Mouse (Mus musculus) kidney, embryonic 16.5 days (tissue): ENCODE measurements around the gene Bcor. TPM values are rescaled to one million over a fixed set of nuclear protein-coding genes. Genes with fewer than 3 reads are reported as not detected.

Experiments
- ATAC-seq: fragments of 200-750 bp; cut with Nextera tagmentation; 2 replicates; pipeline ENCODE4 v1.8.0; 2017; ENCODE audit warnings: moderate TSS enrichment; ENCODE audit not compliant: low FRiP score, low TSS enrichment
- H3K27ac ChIP-seq: fragments of 300-500 bp; sonication (generic); 2 replicates; pipeline ENCODE4 v1.5.1; 2014; ENCODE audit warnings: low read length
- H3K27me3 ChIP-seq: fragments of 300-500 bp; sonication (generic); 2 replicates; pipeline ENCODE4 v1.6.1; 2014; ENCODE audit warnings: low read length, control low read depth, mixed read lengths; ENCODE audit not compliant: insufficient read depth
- H3K36me3 ChIP-seq: fragments of 300-500 bp; sonication (generic); 2 replicates; pipeline ENCODE4 v1.6.1; 2014; ENCODE audit warnings: low read length, control low read depth, mixed read lengths; ENCODE audit not compliant: insufficient read depth
- H3K4me1 ChIP-seq: fragments of 300-500 bp; sonication (generic); 2 replicates; pipeline ENCODE4 v1.6.1; 2014; ENCODE audit warnings: low read length, control low read depth, mixed read lengths; ENCODE audit not compliant: insufficient read depth
- H3K4me2 ChIP-seq: fragments of 300-500 bp; sonication (generic); replicated peaks from 2 replicates; pipeline ENCODE4 v1.6.1; 2014; ENCODE audit warnings: low read depth, low read length
- H3K4me3 ChIP-seq: fragments of 300-500 bp; sonication (generic); 2 replicates; pipeline ENCODE4 v1.5.1; 2014; ENCODE audit warnings: mild to moderate bottlenecking, low read length
- H3K9ac ChIP-seq: fragments of 300-500 bp; sonication (generic); replicated peaks from 2 replicates; pipeline ENCODE4 v1.6.1; 2014; ENCODE audit warnings: low read length
- H3K9me3 ChIP-seq: fragments of 300-500 bp; sonication (generic); 2 replicates; pipeline ENCODE4 v1.6.1; 2016; ENCODE audit warnings: low read length, control low read depth
- WGBS: fragments of 180-500 bp; shearing (Covaris S2); extraction: QIAGEN DNeasy Blood & Tissue Kit; methylation state at CpG from one replicate; pipeline ENCODE4 v1.1.7; 2014; 5-methylcytosine and 5-hydroxymethylcytosine counted together
- polyA plus RNA-seq: library from polyadenylated mRNA; unstranded; fragments of >200 nt; fragmentation: Nextera tagmentation; extraction: Ambion mirVana; gene quantifications from 2 replicates; pipeline ENCODE4 v1.2.1, GENCODE M21; 2015

Gene Bcor
- polyA plus RNA-seq, 1 experiment from 2014 or later, result 16.7 TPM

DNA sequence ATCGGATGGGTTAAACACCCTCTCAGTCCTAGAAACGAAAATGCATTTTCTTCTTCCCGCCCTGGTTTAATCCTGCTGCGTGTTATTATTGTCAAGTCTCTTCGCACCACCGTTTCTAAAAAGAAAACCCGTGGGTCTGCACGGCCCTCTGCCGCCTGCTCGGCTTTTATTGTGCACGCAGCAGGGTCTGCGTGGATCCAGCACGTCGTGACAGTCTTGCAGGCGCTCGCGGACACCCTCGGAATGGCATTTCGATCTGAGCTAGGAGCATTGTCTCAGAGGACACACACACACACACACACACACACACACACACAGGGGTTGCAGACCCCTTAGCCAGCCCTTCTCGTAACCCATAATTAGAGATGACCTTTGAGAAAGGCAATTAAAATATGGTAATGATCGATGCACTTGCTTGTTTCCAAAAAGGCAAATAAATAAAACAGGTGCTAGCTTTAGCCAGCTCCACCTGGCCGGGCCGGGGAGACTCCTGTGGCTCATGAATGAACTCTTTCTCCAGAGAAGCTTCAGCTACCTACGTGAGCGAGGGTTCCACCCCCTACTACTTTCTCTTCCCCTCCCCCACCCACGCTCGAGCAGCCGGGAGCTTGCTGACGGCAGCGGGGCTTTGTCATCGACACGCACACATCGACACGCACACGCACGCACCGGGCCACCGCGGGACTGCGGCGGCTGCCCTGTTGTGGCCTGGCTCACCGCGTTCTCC lies 8.7 kb downstream of the Bcor start:
- peak overlapping the region; percentile 35 for H3K4me3 ChIP-seq

DNA sequence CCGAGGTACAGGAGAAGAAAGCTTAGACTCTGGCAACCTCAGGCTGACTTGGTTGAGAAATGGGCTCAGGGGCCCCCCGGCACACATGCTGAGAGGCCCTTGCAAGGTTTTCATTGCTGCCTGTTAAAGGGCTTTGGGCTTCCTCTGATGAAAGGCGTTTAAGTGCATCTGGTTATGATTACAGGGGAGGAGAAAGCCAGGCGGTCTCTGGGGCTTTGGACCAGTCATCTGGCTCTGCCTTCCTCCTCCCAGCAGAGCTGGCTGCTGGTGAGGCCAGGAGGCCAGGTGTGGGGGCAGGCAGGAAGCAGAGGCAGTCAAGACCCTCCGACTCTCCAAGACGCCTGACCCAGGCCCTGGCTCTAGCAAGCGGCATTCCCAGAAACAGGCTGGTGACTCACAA lies 9.7 kb downstream of the Bcor start:
- ATAC-seq, result no peak
- WGBS, result 20% methylated on average over 7 of the region's 7 CpGs
- H3K9ac ChIP-seq, result no peak overlapping the region
- H3K4me1 ChIP-seq, result peaks cover 38% of the 10 kb centered on the region
- no peak overlapping the region for H3K4me2 ChIP-seq
- no peaks in the 10 kb centered on the region for H3K9me3 ChIP-seq
- H3K4me3 ChIP-seq, result no peak overlapping the region
- H3K27ac ChIP-seq, result no peak overlapping the region
- no peaks in the 10 kb centered on the region for H3K36me3 ChIP-seq
- H3K27me3 ChIP-seq, result peaks cover 49% of the 10 kb centered on the region

More for the DNA sequence above, 8.7 kb downstream of the Bcor start:
- no peaks in the 10 kb centered on the region for H3K9me3 ChIP-seq
- H3K9ac ChIP-seq, result peak overlapping the region; percentile 44
- H3K36me3 ChIP-seq, result no peaks in the 10 kb centered on the region
- no peak overlapping the region for H3K27ac ChIP-seq
- WGBS, result 4% methylated on average over 43 of the region's 43 CpGs
- H3K4me1 ChIP-seq, result peaks cover 46% of the 10 kb centered on the region
- no peak for ATAC-seq
- peaks cover 59% of the 10 kb centered on the region for H3K27me3 ChIP-seq
- H3K4me2 ChIP-seq, result peak overlapping the region; percentile 58

DNA sequence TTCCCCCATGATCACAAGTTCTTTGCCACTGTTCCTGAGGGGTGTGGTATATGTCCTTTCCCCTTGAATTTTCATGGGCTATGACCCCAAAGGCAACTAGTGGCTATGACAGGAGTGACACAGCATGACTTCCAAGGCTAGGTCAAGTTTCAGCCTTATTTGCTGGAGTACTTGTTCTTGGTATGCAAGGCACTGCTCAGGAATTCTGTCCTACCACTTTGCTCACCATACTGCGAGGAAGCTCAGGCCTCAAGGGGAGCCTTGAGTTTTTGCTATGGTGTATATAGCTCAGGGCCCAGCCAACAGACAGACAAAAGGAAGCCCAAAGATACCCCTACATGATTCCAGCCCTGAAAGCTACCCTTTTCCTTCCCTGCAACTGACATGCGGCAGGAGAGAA lies 13.9 kb downstream of the Bcor start:
- no peak for ATAC-seq
- WGBS, result 68% methylated on average over 2 of the region's 2 CpGs
- Histone ChIP-seq H3K4me2 (no peak overlapping the region), H3K9me3 (no peaks in the 10 kb centered on the region), H3K27ac (no peak overlapping the region), H3K4me1 (peaks cover 11% of the 10 kb centered on the region), H3K36me3 (no peaks in the 10 kb centered on the region), H3K27me3 (peaks cover 27% of the 10 kb centered on the region; the same call in 1 of the 2 replicates), H3K9ac (no peak overlapping the region), H3K4me3 (no peak overlapping the region)

GRCm38 (mm10) chrX:12142832-12143231 lies 17.3 kb downstream of the Bcor start:
- no peak overlapping the region for H3K4me2 ChIP-seq
- WGBS, result 59% methylated on average over 5 of the region's 5 CpGs

DNA sequence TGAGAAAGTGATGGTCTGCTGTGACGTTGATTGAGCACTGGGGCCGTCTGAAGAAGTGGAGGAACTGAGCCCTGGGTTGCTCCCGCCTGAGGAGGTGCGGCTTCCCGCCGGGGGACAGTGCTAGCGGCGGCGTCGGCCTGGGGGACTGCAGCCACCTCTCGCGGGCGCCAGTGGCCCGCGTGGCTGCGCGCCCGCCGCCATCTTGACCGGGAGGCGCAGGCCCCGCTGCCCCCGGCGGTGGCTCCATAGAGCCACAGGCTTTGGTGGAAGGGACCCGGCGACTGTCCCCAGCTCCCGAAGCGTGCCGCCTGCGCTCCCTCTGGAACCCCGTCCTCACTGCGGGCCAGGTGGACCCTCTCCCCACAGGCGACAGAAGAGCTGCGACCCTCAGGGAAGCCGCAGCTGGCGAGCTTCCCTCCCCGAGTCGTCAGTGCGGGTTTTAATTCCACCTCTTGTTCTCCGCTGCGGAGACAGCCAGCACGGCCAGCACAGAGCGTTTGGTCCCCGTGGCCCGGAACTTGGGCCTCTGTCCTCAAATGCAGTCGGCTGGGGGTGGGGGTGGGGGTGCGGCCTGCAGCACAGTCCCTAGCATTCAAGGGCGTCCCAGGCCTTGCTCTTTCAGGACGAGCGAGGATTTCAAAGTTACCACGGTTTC lies 19.9 kb downstream of the Bcor start:
- peak overlapping the region; percentile 60 for H3K4me2 ChIP-seq
- no peaks in the 10 kb centered on the region for H3K9me3 ChIP-seq
- H3K36me3 ChIP-seq, result no peaks in the 10 kb centered on the region
- H3K4me1 ChIP-seq, result peaks cover 23% of the 10 kb centered on the region
- H3K27ac ChIP-seq, result no peak overlapping the region
- H3K4me3 ChIP-seq, result peak overlapping the region; percentile 40
- peak; percentile 11; the same call in 1 of the 2 replicates for ATAC-seq
- 5% methylated on average over 46 of the region's 51 CpGs for WGBS
- peak overlapping the region; percentile 77 for H3K9ac ChIP-seq
- peaks cover 54% of the 10 kb centered on the region for H3K27me3 ChIP-seq

More at GRCm38 (mm10) chrX:12142832-12143231, 17.3 kb downstream of the Bcor start:
- no peak for ATAC-seq
- H3K27ac ChIP-seq, result no peak overlapping the region
- peaks cover 37% of the 10 kb centered on the region for H3K27me3 ChIP-seq
- no peak overlapping the region for H3K4me3 ChIP-seq
- peaks cover 12% of the 10 kb centered on the region for H3K4me1 ChIP-seq
- H3K36me3 ChIP-seq, result no peaks in the 10 kb centered on the region
- H3K9me3 ChIP-seq, result no peaks in the 10 kb centered on the region
- H3K9ac ChIP-seq, result no peak overlapping the region

DNA sequence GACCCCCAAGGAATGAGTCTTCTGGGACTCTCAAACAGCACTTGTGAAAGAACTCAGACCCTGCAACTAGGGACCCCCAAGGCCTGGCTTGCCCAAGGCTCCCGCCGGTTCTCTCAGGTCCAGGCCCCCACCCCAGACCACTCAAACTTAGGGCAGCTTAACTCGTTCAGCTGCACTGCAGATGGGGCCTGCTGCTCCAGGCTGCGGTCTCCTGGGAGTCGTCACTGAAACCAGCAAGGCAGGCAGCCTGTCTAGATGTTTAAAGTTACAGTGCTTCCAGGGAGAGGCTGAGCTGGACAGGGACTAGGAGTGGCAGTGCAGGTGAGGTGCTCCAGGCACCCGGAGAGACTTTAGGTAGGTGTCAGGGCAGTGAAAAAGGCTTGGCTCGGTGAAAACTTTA lies 21.9 kb downstream of the Bcor start:
- no peaks in the 10 kb centered on the region for H3K9me3 ChIP-seq
- H3K9ac ChIP-seq, result no peak overlapping the region
- H3K4me1 ChIP-seq, result peaks cover 40% of the 10 kb centered on the region
- WGBS, result 17% methylated on average over 7 of the region's 7 CpGs
- H3K4me3 ChIP-seq, result no peak overlapping the region
- no peaks in the 10 kb centered on the region for H3K36me3 ChIP-seq
- ATAC-seq, result no peak
- no peak overlapping the region for H3K27ac ChIP-seq
- H3K27me3 ChIP-seq, result peaks cover 71% of the 10 kb centered on the region
- H3K4me2 ChIP-seq, result no peak overlapping the region

- Histone ChIP-seq H3K27ac (0 out of 2 replicates have a peak overlapping the region, but pooled peaks have one; percentile 18), H3K9ac (peak overlapping the region; percentile 62; the same call in 1 of the 2 replicates), H3K36me3 (no peaks in the 10 kb centered on the region), H3K9me3 (no peaks in the 10 kb centered on the region), H3K4me3 (peak overlapping the region; percentile 45), H3K4me1 (peaks cover 47% of the 10 kb centered on the region), H3K4me2 (peak overlapping the region; percentile 72), H3K27me3 (peaks cover 76% of the 10 kb centered on the region)
- no peak for ATAC-seq
- 2% methylated on average over 25 of the region's 25 CpGs for WGBS
These were observed 23.0 kb downstream of the Bcor start for GRCm38 (mm10) chrX:12137121-12137521.

- Histone ChIP-seq H3K4me3 (peak overlapping the region; percentile 45), H3K9me3 (no peaks in the 10 kb centered on the region), H3K9ac (peak overlapping the region; percentile 62), H3K36me3 (no peaks in the 10 kb centered on the region), H3K4me1 (peaks cover 48% of the 10 kb centered on the region), H3K27ac (peak overlapping the region; percentile 72), H3K4me2 (peak overlapping the region; percentile 72), H3K27me3 (peaks cover 75% of the 10 kb centered on the region)
- peak; percentile 34; the same call in 1 of the 2 replicates for ATAC-seq
- WGBS, result 4% methylated on average over 50 of the region's 50 CpGs
These were observed 23.7 kb downstream of the Bcor start for GRCm38 (mm10) chrX:12136261-12137101.

GRCm38 (mm10) chrX:12135121-12136111 lies 24.7 kb downstream of the Bcor start:
- no peaks in the 10 kb centered on the region for H3K9me3 ChIP-seq
- no peaks in the 10 kb centered on the region for H3K36me3 ChIP-seq
- H3K4me3 ChIP-seq, result peak overlapping the region; percentile 45
- peak overlapping the region; percentile 56 for H3K9ac ChIP-seq
- peak overlapping the region; percentile 72 for H3K4me2 ChIP-seq
- peaks cover 78% of the 10 kb centered on the region for H3K27me3 ChIP-seq
- WGBS, result 3% methylated on average over 55 of the region's 75 CpGs
- H3K4me1 ChIP-seq, result peaks cover 49% of the 10 kb centered on the region
- ATAC-seq, result no peak
- peak overlapping the region; percentile 69 for H3K27ac ChIP-seq
